Mouse (Mus musculus) central nervous system, embryonic 14 days (tissue): ENCODE data around the gene Gopc. TPM values are rescaled to one million over a fixed set of nuclear protein-coding genes. Genes with fewer than 3 reads are reported as not detected.

Experiments
- polyA plus RNA-seq: library from polyadenylated mRNA; depleted of rRNA; stranded (reverse); fragments of >200 nt; gene quantifications from 2 replicates; pipeline ENCODE4 v1.2.3, GENCODE M21; 2012; rRNA removed

The Gopc gene
- polyA plus RNA-seq = 14.1 and 16.6 TPM in 2 replicates

GRCm38 (mm10) chr10:52381845-52382591, at the start of gene Gopc:
Gene Gopc (minus strand): TSS chr10:52382124.

GRCm38 (mm10) chr10:52417299-52417997, 35.5 kb upstream of the Gopc start, which contains the start of gene Nus1:
Gene Nus1 (plus strand): TSS chr10:52417547.

DNA sequence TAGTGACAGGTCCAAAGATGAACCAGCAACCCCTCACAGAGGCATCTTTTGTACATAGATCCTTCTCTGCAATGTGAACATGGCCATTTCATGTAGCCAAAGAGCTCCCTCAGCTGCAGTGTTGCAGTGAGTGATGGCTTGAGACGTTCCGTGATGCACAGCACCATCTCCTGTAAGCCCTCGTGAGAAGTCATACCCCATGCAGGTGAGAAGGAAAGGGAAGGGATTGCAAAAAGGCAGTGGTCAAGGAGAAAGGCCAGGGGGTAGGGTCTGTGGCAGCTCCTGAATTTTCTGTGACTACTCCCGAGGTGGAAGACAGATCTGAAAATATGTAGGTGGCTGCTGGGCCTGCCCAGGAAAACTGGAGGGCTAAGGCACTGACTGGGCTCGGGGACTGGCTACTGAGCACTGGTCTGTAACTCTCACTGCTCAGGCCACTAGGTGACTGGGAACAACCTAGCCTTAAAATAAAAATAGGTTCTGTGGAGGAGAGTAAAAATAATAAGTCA, 7.1 kb upstream of the Gopc start, which contains the start of gene Nepn:
TSS of gene Nepn (plus strand) at position 51 of the 509 bp plus-strand sequence.

GRCm38 (mm10) chr10:52358467-52358866, 23.5 kb downstream of the Gopc start, which contains the start of gene Gm26741:
Gene Gm26741 (plus strand): TSS chr10:52358767.

Other genes starting within 250 kb of the Gopc start
- gene Ros1, start 186.9 kb downstream of the Gopc start, polyA plus RNA-seq = 0.01 TPM in 1 of 2 replicates, not detected in the other
- gene Dcbld1, start 148.5 kb downstream of the Gopc start, polyA plus RNA-seq = 11.8 and 12.6 TPM in 2 replicates
- not detected in 2 replicates for gene Gm26741, start 23.4 kb downstream of the Gopc start, polyA plus RNA-seq
- gene Nepn, start 6.8 kb upstream of the Gopc start, polyA plus RNA-seq = 0.04 and 0.14 TPM in 2 replicates
- 22.8 and 25.5 TPM in 2 replicates for gene Nus1, start 35.4 kb upstream of the Gopc start, polyA plus RNA-seq